Mouse (Mus musculus) NIH3T3 (cell line): ENCODE measurements at regions not wholly inside any gene's neighbourhood (a gene's known extent, or its start where the extent isn't known, plus 50 kb on each side); places are given as distances from the start of the nearest gene placed in this dataset.

Experiments
- DNase-seq: peaks from one replicate; pipeline ENCODE4 v3.0.0-alpha.2; 2012; ENCODE audit warnings: low read depth

DNA sequence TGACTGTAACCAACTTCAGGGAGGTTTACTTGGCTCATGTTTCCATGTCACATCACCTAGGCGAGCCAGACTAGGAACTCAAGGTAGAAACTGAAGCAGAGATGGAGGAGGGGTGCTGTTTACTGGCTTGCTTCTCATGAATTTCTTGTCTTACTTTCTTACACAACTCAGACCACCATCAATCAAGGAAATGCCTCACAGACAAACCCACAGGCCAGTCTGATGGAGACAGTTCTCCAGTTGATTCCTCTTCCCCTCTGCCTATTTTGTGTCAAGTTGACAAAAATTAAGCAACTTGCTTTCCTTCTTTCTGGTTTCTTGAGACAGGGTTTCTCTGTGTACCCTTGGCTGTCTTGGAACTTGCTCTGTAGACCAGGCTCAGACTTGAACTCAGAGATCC is 83.8 kb upstream of the Phip start:
- no peak for DNase-seq

DNA sequence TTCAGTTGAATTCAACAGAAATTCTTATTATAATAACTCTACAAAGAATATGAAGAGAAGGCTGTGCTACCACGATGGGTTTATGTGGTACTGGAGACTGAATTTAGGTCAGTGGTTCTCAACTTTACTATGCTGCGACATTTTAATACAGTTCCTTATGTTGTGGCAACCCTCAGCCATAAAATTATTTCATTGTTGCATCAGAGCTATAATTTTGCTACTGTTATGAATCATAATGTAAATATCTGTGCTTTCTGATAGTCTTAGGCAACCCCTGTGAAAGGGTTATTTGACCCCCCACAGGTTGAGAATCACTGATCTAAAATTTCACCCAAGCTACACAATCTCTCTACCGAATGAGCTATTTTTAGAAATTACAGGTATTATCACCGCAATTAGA is 80.9 kb upstream of the Phip start:
- DNase-seq: no peak

DNA sequence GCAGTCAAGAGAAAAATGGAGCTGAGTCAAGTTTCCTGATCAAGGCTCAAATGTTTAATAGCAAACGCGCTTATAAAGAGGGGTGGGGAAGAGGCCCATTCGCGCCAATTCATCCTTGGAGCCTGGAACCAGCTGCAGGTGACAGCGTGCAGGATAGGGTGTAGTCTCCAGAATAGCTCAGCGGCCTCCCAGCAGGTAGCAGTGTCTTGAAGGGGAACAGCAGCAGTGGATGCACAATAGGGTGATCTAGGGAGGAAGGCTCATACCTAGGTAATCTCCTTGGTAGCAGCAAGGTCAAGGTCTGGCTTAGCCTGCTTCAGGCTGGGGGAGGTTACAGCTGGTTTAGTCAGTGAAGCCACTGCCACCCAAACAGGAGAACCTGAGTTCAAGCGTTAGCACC is 76.3 kb upstream of the Phip start:
- DNase-seq: no peak

- peak; percentile 26 for DNase-seq
These were observed 72.4 kb upstream of the Phip start for GRCm38 (mm10) chr9:83047567-83048238.

DNA sequence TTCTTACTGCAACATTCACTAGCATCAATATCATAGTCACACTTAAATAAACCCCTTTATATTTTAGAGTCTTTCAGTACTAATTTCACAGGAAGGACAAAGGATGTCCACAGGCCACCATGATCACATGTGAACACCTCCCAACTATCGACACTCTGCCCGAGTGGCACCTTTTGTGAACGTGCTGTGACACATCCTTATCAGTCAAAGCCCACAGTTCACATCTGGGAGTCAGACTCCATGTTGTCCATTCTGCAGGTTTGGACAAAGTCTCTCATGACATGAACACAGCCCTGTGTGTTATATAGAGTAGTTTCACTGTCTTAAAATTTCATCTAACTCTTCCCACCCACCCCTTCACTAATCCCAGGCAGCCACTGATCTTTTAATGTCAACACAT is 70.7 kb upstream of the Phip start:
- DNase-seq: no peak

GRCm38 (mm10) chr9:83043790-83044189 is 68.5 kb upstream of the Phip start:
- no peak for DNase-seq

GRCm38 (mm10) chr9:83041345-83041744 is 66.0 kb upstream of the Phip start:
- no peak for DNase-seq

DNA sequence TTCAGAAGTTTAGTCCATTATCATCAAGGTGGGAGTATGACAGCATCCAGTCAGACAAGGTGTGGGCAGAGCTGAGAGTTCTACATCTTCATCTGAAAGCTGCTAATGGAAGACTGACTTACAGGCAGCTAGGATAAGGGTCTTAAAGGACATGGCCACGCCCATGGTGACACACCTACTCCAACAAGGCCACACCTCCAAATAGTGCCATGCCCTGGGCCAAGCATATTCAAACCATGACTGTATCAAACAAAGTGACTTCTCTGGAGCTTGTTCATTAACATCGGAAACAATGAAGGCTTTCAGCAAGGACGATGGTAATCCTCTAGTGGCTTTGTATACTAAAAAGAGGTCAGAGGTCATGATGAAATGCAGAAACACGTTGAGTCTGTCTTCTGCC is 65.4 kb upstream of the Phip start:
- no peak for DNase-seq

- peak; percentile 82 for DNase-seq
These were observed 62.2 kb upstream of the Phip start for GRCm38 (mm10) chr9:83037261-83038119.
